Mouse (Mus musculus) cerebellum, adult 11 months (tissue): ENCODE results near the gene Vamp1.

Experiments used
- DNase-seq: peaks from one replicate; pipeline ENCODE4 v3.0.0; 2022

Gene Vamp1

GRCm38 (mm10) chr6:125215148-125215954 is at the start of gene Vamp1:
Gene Vamp1, plus strand, starts transcription at chr6:125215551.
- DNase-seq = peak; percentile 97

- DNase-seq = peak; percentile 81
These were observed 49.1 kb upstream of the Vamp1 start, which contains the start of gene Gapdh for GRCm38 (mm10) chr6:125166051-125166751. Gene Gapdh, minus strand, starts transcription at chr6:125166467.

- DNase-seq = peak; percentile 54
These were observed 48.3 kb upstream of the Vamp1 start for GRCm38 (mm10) chr6:125166861-125167650.

- no peak for DNase-seq
These were observed 47.3 kb upstream of the Vamp1 start for GRCm38 (mm10) chr6:125168086-125168485.

- no peak for DNase-seq
These were observed 45.2 kb upstream of the Vamp1 start for GRCm38 (mm10) chr6:125170194-125170593.

- no peak for DNase-seq
These were observed 42.9 kb upstream of the Vamp1 start for GRCm38 (mm10) chr6:125172474-125172873.

GRCm38 (mm10) chr6:125173256-125173655 is 42.1 kb upstream of the Vamp1 start:
- DNase-seq = no peak

- DNase-seq = no peak
These were observed 39.9 kb upstream of the Vamp1 start for GRCm38 (mm10) chr6:125175469-125175868.

- no peak for DNase-seq
These were observed 35.8 kb upstream of the Vamp1 start for GRCm38 (mm10) chr6:125179601-125180000.

- no peak for DNase-seq
These were observed 33.2 kb upstream of the Vamp1 start for GRCm38 (mm10) chr6:125182133-125182532.

- DNase-seq = no peak
These were observed 29.1 kb upstream of the Vamp1 start for GRCm38 (mm10) chr6:125186203-125186602.

GRCm38 (mm10) chr6:125190816-125191215 is 24.5 kb upstream of the Vamp1 start:
- DNase-seq = no peak

- peak; percentile 97 for DNase-seq
These were observed 23.9 kb upstream of the Vamp1 start, which contains the start of the genes Ncapd2 and Mrpl51 for GRCm38 (mm10) chr6:125191332-125192015. Gene Ncapd2, minus strand, starts transcription at chr6:125191701. Gene Mrpl51, plus strand, starts transcription at chr6:125191801.

- DNase-seq = peak; percentile 91
These were observed 23.2 kb upstream of the Vamp1 start for GRCm38 (mm10) chr6:125192016-125192714.

- DNase-seq = no peak
These were observed 22.5 kb upstream of the Vamp1 start for GRCm38 (mm10) chr6:125192841-125193240.

- DNase-seq = no peak
These were observed 22.0 kb upstream of the Vamp1 start for GRCm38 (mm10) chr6:125193390-125193789.

- DNase-seq = no peak
These were observed 19.7 kb upstream of the Vamp1 start for GRCm38 (mm10) chr6:125195541-125196075.

- DNase-seq = no peak
These were observed 19.1 kb upstream of the Vamp1 start for GRCm38 (mm10) chr6:125196301-125196700.

- no peak for DNase-seq
These were observed 18.2 kb upstream of the Vamp1 start for GRCm38 (mm10) chr6:125197166-125197565.

- DNase-seq = no peak
These were observed 4.9 kb upstream of the Vamp1 start for GRCm38 (mm10) chr6:125210436-125210835.

GRCm38 (mm10) chr6:125212621-125213020 is 2.7 kb upstream of the Vamp1 start:
- no peak for DNase-seq

- DNase-seq = no peak
These were observed 2.2 kb upstream of the Vamp1 start for GRCm38 (mm10) chr6:125213129-125213528.
